24 mouse cellular contexts compared by ENCODE assay signal in the genomic region with DNA sequence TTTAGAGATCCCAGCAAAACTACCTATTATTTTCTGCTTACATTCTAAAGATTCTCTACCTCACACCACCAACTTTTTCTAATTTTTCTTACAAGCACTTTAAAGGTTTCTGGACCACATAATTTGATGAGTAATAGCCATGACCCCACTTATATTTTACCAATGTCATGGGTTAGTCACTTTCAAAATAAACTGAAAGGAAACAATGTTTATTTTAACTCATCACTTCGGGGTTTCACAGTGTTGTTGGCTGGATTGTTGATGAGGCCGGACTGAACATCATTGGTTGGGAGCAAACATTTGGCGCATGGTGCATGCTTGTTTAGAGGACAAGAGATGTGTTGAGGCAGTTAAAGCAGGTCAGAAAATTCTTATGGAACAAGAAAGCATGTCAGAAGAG.
"Had no signal": no experiment of that assay in that cellular context is flagged by ENCODE, and none has a peak within 500 bp of the region (broad histone marks: within the 10 kb centered on the region; RNA-seq: fewer than 3 reads in every experiment).

No protein-coding gene starts in this region.

- H3K36me3 ChIP-seq: heart, embryonic 13.5 days; heart, embryonic 15.5 days; hindbrain, embryonic 13.5 days; hindbrain, embryonic 15.5 days; kidney, embryonic 15.5 days; limb, embryonic 13.5 days; limb, embryonic 15.5 days; liver, embryonic 12.5 days had no signal

- H3K27me3 ChIP-seq: heart, embryonic 13.5 days; heart, embryonic 15.5 days; hindbrain, embryonic 13.5 days; hindbrain, embryonic 15.5 days; kidney, embryonic 15.5 days; limb, embryonic 15.5 days; liver, embryonic 12.5 days had no signal

- H3K4me3 ChIP-seq: gastrocnemius, adult 2 months; heart, embryonic 13.5 days; heart, embryonic 15.5 days; hindbrain, embryonic 13.5 days; hindbrain, embryonic 15.5 days; kidney, embryonic 15.5 days; limb, embryonic 13.5 days; limb, embryonic 15.5 days; liver, embryonic 12.5 days had no signal

- DNase-seq: gastrocnemius, adult 2 months; gastrocnemius, postnatal 10 days; gastrocnemius, postnatal 25 days; heart, adult 18-20 months; heart, postnatal 14 days; heart, postnatal 36 days; kidney, adult 11 months; kidney, adult 2 months; kidney, adult 9 months; kidney, postnatal 14 days; kidney, postnatal 36 days; layer of hippocampus, adult 9-11 months; layer of hippocampus, postnatal 36 days; left cerebral cortex, postnatal 4 days had no signal

- ATAC-seq: hindbrain, postnatal 0 days; intestine, embryonic 16.5 days; liver, embryonic 12.5 days had no signal
